Mouse (Mus musculus): ENCODE measurements at regions not wholly inside any gene's neighbourhood (a gene's known extent, or its start where the extent isn't known, plus 50 kb on each side); places are given as distances from the start of the nearest gene placed in this dataset.
A peak's percentile ranks its signal among the peaks of the same experiment; 100 is the strongest.

- no peak for DNase-seq (ENCODE audit: low spot score in 2 of 2)
Observed at GRCm38 (mm10) chr2:160421216-160421911, 54.5 kb upstream of the Mafb start.

GRCm38 (mm10) chr2:160424491-160424890, 57.6 kb upstream of the Mafb start:
- DNase-seq (ENCODE audit: low spot score in 2 of 2) = no peak

GRCm38 (mm10) chr2:160427431-160427830, 60.6 kb upstream of the Mafb start:
- DNase-seq (ENCODE audit: low spot score in 2 of 2) = no peak

- no peak for DNase-seq (ENCODE audit: low spot score in 2 of 2)
Observed at GRCm38 (mm10) chr2:160433252-160433651, 66.4 kb upstream of the Mafb start.

DNA sequence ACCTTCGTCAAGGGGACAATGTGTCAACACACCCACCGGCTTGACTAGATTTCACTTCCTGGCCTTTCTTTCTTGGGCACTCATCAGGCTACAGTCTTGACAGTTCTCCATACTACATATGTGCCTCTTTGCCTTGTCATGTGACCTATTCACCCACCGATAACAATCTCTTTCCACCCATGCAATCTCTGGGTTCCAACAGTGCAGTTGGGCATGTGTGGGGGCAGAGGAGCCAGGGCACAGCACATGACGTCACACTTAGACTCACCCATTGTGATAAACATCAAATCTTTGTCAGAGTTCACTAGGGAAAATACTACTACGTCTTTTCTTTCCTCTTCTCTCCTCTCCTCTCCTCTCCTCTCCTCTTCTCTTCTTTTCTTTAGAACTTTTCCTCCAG, 67.8 kb upstream of the Mafb start:
- no peak for DNase-seq (ENCODE audit: low spot score in 2 of 2)

- DNase-seq (ENCODE audit: low spot score in 2 of 2) = no peak
Observed at GRCm38 (mm10) chr2:160435622-160436021, 68.8 kb upstream of the Mafb start.

- DNase-seq (ENCODE audit: low spot score in 2 of 2) = no peak
Observed at GRCm38 (mm10) chr2:160439028-160439427, 72.2 kb upstream of the Mafb start.

DNA sequence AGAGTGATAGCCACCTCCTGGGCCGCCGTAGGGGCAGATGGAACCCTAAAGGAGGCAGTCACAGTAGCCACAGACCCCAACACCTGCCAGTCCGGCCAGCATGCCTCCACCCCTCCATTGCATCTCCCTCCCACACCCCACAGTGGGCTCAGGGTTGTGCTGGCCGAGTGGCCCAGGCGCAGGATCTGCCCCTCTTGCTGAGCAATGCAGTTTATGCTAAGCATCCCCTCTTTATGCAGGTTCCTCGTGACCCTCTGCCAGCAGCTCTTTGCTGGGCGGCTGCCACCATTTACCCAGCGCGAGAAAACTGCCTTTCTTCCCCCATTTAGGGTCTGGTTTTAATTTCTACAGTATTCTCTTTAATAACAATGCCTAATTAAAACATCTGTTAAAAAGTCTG, 73.4 kb upstream of the Mafb start:
- DNase-seq (ENCODE audit: low spot score in 2 of 2) = no peak

DNA sequence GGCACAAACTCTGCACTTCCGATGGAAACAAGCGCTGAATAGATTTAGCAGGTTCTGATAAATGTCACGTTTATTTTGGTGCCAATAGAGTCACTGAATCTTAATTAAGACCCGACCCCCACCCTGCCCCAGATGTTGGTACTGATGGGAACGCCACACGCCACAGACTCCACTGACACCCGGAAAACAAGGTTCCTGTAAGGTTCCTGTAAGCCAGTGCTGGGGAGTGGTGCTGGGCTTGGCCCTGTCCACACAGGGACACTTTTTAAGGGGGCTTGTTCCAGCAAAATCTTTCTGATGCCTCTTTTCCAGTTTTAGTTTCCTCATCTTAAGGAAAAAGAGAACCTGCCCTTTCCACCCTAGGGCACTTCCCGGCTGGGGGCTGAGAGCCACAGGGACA, 84.2 kb upstream of the Mafb start:
- DNase-seq (ENCODE audit: low spot score in 2 of 2) = peak in 1 of 2 experiments; percentile 8

DNA sequence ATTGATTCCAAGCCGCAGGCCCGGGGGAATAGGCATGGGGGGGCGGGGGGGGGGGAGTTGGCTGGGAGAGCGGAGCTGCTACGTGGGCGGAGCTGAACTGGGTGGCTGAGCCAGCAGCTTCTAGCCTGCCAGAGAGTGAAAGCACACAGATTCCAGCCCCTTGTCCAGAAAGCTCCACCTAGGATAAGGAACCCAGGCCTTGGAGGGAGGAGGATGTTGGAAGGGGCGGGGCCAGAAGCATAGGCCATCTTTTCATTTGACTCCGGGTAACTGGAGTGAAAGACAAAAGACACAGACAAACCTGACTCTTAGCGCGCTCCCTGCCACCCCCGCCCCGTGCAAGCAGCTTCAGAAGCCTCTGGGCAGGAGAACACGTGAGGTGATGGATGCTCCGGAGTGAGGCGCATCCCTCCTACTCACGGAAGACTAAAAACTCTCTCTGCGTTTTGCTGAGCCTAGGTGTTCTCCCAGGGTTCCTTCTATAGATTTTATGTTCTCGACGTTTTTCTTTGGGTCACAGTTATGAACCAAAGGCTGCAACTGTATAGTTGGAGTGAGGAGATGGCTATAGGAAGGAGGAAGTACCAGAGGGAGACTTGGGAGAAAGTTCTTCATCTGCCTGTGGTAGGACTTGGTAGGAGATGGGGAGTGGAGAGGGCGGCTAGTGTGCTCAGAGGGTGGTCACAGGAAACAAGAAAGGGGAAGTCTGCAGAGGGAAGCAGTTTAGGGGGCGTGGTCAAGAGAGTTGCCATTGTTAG, 84.8 kb upstream of the Mafb start:
- DNase-seq (ENCODE audit: low spot score in 2 of 2) = peak; percentile 18 to 47

- no peak for DNase-seq (ENCODE audit: low spot score in 2 of 2)
Observed at GRCm38 (mm10) chr2:160452239-160452530, 85.3 kb upstream of the Mafb start.

DNA sequence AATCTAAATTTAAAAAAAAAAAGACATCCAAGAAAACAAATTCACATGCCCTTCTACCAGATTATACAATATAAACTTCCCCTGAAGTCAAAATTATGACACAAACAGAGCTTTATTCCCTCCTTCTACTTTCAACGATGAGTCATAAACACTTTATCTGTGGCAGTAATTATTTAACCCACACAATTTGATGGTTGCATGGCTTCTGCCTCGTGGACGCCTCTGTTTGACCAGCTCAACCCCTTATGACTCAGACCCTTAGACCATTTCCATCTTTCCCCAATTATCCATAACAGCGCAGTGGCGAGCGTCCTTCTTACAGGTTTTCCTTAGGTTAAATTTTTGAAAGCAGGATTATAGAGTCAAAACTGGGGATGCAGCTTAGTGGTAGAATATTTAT, 85.9 kb upstream of the Mafb start:
- no peak for DNase-seq (ENCODE audit: low spot score in 2 of 2)

GRCm38 (mm10) chr2:160455617-160456016, 88.8 kb upstream of the Mafb start:
- no peak for DNase-seq (ENCODE audit: low spot score in 2 of 2)

DNA sequence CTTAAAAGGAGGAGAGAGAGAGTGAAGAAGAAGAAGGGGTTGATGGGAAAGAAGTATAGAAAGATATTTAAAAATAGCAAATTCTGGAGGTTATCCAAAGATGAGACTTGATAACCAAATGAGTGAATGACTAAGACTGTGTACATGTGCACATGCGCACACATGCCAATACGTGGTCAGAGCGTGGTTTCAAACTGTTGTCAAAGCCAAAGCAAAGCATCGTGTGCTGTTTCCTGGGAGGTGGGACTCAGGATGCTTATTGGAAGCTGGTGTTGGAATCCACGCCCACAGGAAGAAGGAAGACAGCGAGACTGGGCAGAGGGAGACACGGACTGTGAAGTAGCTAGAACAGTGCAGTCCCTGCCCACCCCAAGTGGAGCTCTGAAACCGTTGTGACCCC, 89.8 kb upstream of the Mafb start:
- DNase-seq (ENCODE audit: low spot score in 2 of 2) = no peak

DNA sequence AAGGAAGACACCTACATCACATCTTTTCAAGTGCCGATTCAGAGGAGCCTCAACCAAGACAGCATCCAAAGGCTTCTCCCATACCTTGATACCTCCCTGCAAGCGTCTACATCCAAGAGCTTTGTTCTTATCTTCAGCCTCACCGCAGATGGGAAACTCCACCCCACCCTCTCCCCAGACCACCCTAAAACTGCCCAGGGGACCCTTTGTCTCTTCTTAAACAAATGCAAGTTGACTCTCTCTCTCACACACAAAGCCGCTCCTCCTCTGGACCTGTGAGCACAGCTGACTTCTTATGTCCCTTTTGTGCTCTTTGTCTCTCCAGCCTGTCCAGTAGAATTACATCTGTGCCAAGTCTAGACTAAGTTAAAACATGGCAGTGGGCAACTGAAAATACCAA, 104.7 kb upstream of the Mafb start:
- no peak for DNase-seq (ENCODE audit: low spot score in 2 of 2)

DNA sequence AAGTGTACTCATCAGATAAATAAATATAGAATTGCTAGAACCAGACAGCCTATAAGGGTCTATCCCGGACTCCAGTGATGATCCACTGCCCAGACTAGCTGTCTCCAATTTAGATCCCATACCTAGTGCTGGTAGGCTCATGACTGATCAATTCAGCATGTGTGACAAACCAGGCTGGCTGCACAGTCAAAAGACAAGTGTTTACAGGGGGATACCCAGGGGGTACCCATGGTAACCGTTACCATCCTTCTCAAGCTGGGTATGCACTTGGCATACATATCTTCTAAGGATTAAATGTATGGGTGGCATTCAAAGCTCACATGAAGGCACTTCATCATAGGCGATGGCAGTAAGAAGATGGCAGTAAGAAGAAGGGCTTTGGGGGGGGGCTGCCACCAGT, 109.3 kb upstream of the Mafb start:
- DNase-seq (ENCODE audit: low spot score in 2 of 2) = no peak

- no peak for DNase-seq (ENCODE audit: low spot score in 2 of 2)
Observed at GRCm38 (mm10) chr2:160479240-160479639, 112.4 kb upstream of the Mafb start.

GRCm38 (mm10) chr2:160485097-160485496, 118.2 kb upstream of the Mafb start:
- DNase-seq (ENCODE audit: low spot score in 2 of 2) = no peak

DNA sequence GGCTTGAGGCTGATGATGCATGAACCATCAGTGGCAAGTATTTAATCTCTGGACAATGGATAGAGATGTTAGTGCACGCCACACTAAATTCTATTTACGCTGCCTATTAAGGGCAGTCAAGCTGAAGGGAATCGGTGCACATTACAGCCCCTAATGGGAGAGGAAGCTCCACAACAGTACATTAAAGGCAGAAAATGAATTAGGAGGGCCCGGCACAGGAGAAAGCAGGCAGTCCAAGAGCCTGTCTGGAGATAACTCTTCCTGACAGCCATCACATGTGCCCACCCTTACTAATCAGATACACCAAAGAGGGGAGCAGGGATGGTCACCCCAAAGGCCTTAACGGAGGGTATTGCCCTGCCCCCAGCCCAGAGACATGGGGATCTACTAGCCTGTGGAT, 118.7 kb upstream of the Mafb start:
- no peak for DNase-seq (ENCODE audit: low spot score in 2 of 2)

DNA sequence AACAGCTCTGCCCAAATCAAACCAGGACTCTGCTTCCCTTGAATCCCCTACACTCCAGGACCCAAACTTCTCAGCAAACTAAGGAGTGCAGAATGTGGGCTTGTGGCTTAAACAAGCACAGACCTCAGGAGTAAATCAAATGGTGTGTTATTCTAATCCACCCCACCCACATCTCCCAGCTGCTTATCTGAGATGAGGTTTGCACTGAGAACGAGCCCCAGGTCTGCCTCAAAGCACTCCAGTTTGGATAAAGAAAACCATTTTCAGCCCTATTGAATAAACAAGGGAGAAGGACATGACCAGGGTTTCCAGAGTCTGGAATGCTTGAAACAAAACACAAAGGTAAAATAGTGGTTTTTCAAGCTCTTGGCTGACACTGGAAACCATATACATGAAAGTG, 132.9 kb upstream of the Mafb start:
- DNase-seq (ENCODE audit: low spot score in 2 of 2) = no peak

- DNase-seq (ENCODE audit: low spot score in 2 of 2) = no peak
Observed at GRCm38 (mm10) chr2:160502901-160503300, 136.0 kb upstream of the Mafb start.

GRCm38 (mm10) chr2:160503597-160504393, 136.9 kb upstream of the Mafb start:
- no peak for DNase-seq (ENCODE audit: low spot score in 2 of 2)

GRCm38 (mm10) chr2:160504394-160504657, 137.5 kb upstream of the Mafb start:
- DNase-seq (ENCODE audit: low spot score in 2 of 2) = no peak
